Mouse (Mus musculus) small intestine, adult 2 months (tissue): ENCODE data around the gene Xpo1.

Source experiments
- CTCF ChIP-seq: fragments of 200-500 bp; IDR thresholded peaks from 2 replicates; pipeline ENCODE4 v1.5.1; 2012; ENCODE audit warnings: low read depth, mild to moderate bottlenecking, control low read depth, inconsistent platforms, low read length, moderate library complexity, mixed read lengths; ENCODE audit not compliant: insufficient replicate concordance, insufficient read length; ENCODE audit errors: extremely low read depth
- POLR2A ChIP-seq: fragments of 200-500 bp; IDR thresholded peaks from 2 replicates; pipeline ENCODE4 v1.6.1; 2012; ENCODE audit warnings: low read depth, mild to moderate bottlenecking, control low read depth, inconsistent platforms, low read length, moderate library complexity

- TF ChIP-seq POLR2A (no peak), CTCF (no peak)
Observed at GRCm38 (mm10) chr11:23253931-23254330, 1.9 kb upstream of the Xpo1 start.
